Mouse (Mus musculus) megakaryocyte, embryonic 14.5 days (primary cell): ENCODE measurements around the gene Notch1. TPM values are rescaled to one million over a fixed set of nuclear protein-coding genes. Genes with fewer than 3 reads are reported as not detected.
A peak's percentile ranks its signal among the peaks of the same experiment; 100 is the strongest.

ENCODE experiments used
- H3K27me3 ChIP-seq: replicated peaks from 2 replicates; pipeline ENCODE3; 2012; ENCODE audit warnings: inconsistent platforms
- H3K36me3 ChIP-seq: replicated peaks from 2 replicates; pipeline ENCODE3; 2012; ENCODE audit warnings: low read length, inconsistent platforms, mixed read lengths
- H3K4me1 ChIP-seq: 2 replicates; pipeline ENCODE4 v1.6.1; 2012; ENCODE audit warnings: inconsistent platforms
- H3K4me3 ChIP-seq: replicated peaks from 2 replicates; pipeline ENCODE3; 2012; ENCODE audit warnings: moderate library complexity, mild to moderate bottlenecking, inconsistent platforms
- H3K9me3 ChIP-seq: 2 replicates; pipeline ENCODE4 v1.6.1; 2012; ENCODE audit warnings: inconsistent platforms
- FLI1 ChIP-seq: IDR thresholded peaks from 2 replicates; pipeline ENCODE4 v1.6.1; 2012; ENCODE audit warnings: low read length, inconsistent platforms, mixed read lengths
- GATA1 ChIP-seq: IDR thresholded peaks from 3 replicates; pipeline ENCODE4 v1.6.1; 2012; ENCODE audit warnings: mixed read lengths, low read length, inconsistent platforms, borderline replicate concordance
- polyA plus RNA-seq: library from polyadenylated mRNA; stranded (reverse); fragments of >175 nt; gene quantifications from 2 replicates; pipeline ENCODE4 v1.2.3, GENCODE M21; 2012; ENCODE audit warnings: low replicate concordance; ENCODE audit not compliant: insufficient read depth

The Notch1 gene
- polyA plus RNA-seq, 1 experiment, result 4.2 TPM

GRCm38 (mm10) chr2:26418120-26418519 lies 98.3 kb downstream of the Notch1 start:
- H3K27me3 ChIP-seq, result no peaks in the 10 kb centered on the region
- H3K36me3 ChIP-seq, result peaks cover 99% of the 10 kb centered on the region
- TF ChIP-seq FLI1 (no peak), GATA1 (no peak)
- peaks cover 4% of the 10 kb centered on the region; the same call in 1 of the 2 replicates for H3K4me1 ChIP-seq
- no peak overlapping the region for H3K4me3 ChIP-seq
- no peaks in the 10 kb centered on the region for H3K9me3 ChIP-seq

GRCm38 (mm10) chr2:26417066-26417465 lies 99.4 kb downstream of the Notch1 start:
- peaks cover 99% of the 10 kb centered on the region for H3K36me3 ChIP-seq
- no peaks in the 10 kb centered on the region for H3K9me3 ChIP-seq
- TF ChIP-seq FLI1 (no peak), GATA1 (no peak)
- H3K4me1 ChIP-seq, result peaks cover 4% of the 10 kb centered on the region; the same call in 1 of the 2 replicates
- no peaks in the 10 kb centered on the region for H3K27me3 ChIP-seq
- no peak overlapping the region for H3K4me3 ChIP-seq

DNA sequence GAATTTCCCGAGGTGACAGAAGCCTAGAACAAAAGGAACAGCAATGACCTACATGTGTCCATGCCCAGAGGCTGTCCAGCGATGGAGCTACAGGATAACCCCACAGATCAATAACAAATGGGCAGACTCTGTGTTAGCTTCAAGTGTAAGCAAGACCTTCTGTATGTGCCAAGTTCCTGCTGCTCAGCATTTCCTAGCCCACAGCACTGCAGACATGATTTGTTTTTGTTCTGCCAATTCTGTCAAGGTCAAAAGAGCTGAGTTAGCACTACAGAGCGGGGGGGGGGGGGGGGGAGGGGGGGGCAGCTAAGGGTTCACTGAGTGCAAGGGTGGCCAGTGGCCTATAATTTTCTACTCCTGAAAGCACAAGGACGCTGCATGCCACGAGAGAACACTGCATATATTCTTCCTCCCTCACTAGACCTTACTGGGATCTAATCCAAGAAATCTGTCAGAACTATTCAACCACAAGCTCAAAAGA lies 105.5 kb downstream of the Notch1 start:
- no peak overlapping the region for H3K4me3 ChIP-seq
- no peak for TF ChIP-seq GATA1
- TF ChIP-seq FLI1, result no peak
- H3K9me3 ChIP-seq, result no peaks in the 10 kb centered on the region

GRCm38 (mm10) chr2:26410091-26410490 lies 106.4 kb downstream of the Notch1 start:
- Histone ChIP-seq H3K27me3 (no peaks in the 10 kb centered on the region), H3K4me3 (no peak overlapping the region), H3K36me3 (peaks cover 84% of the 10 kb centered on the region), H3K4me1 (peaks cover 58% of the 10 kb centered on the region), H3K9me3 (no peaks in the 10 kb centered on the region)
- TF ChIP-seq FLI1 (no peak), GATA1 (no peak)

More for the DNA sequence above, 105.5 kb downstream of the Notch1 start:
- Histone ChIP-seq H3K27me3 (no peaks in the 10 kb centered on the region), H3K4me1 (peaks cover 49% of the 10 kb centered on the region), H3K36me3 (peaks cover 84% of the 10 kb centered on the region)

DNA sequence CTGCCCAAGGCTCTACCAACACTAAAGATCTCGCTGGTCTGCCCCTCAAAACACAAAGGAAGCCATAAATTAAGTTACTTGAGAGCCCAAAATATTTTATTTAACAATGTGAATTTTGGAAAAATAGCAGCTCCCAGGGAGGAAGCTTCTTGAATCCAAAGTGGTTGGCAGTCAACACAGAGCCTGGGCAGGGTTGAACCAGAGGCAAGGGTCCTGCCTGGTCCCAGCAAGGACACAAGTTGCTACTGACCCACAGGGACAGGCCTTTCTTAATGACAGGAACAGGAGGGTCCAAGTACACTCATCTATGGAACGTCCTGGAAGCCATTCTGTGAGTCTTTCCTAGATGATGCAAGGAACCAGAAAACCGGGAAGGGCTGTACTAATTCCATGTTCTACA lies 107.1 kb downstream of the Notch1 start:
- Histone ChIP-seq H3K9me3 (no peaks in the 10 kb centered on the region), H3K27me3 (no peaks in the 10 kb centered on the region), H3K4me1 (peaks cover 65% of the 10 kb centered on the region), H3K4me3 (peak overlapping the region; percentile 98), H3K36me3 (peaks cover 84% of the 10 kb centered on the region)
- TF ChIP-seq FLI1, result no peak

DNA sequence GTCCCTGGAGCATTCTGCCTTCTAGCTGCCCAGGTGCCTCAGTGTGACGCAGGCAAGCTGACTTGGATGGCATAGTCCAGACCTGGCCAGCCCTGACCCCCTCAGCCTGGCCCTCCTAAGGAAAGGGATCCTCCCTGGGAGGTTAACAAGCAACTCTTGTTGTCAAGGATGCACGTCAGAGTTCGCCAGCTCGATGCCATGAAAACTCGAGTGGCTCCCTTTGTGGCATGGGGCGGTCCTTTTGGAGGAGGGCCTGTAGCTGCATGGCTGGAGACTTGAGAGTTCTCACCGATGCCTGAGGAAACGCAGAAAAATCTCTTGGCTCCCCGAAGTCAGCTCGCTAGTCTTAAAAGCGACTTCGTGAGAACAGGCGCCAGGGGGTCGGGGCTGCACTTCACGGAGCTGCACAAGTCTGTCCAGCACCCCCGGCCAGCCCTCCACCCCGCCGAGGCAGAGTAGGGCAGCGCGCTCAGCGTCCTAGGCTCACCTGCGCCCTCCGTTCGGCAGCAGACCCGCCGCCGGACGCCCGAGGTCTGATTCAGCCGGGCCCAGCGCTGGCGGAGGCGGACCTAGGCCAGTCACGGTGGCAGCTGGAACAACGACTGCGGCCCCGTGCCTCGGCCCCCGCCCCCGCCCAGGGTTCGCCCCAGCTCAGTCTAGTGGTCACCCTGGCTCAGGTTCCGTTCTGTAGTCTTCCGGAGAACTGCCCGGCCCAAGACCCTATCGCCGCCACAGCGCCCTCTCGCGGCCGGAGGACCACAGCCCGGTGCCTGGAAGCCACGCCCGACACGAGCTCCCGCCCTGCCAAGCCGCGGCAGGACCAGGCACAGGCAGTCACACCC lies 107.7 kb downstream of the Notch1 start, which contains the start of gene Inpp5e:
Inpp5e (minus strand) TSS at position 689 of the 842 bp plus-strand sequence.
- Histone ChIP-seq H3K27me3 (no peaks in the 10 kb centered on the region), H3K9me3 (no peaks in the 10 kb centered on the region), H3K4me1 (peaks cover 62% of the 10 kb centered on the region), H3K36me3 (peaks cover 78% of the 10 kb centered on the region), H3K4me3 (peak within 1 kb of the TSS; percentile 98)
- TF ChIP-seq GATA1 (no peak), FLI1 (no peak)

Other genes with a start within 250 kb of the Notch1 start
- gene Ccdc187, start 222.1 kb downstream of the Notch1 start, polyA plus RNA-seq, result not detected in 2 replicates
- 39.8 and 114 TPM in 2 replicates for gene Gpsm1, start 201.1 kb downstream of the Notch1 start, polyA plus RNA-seq
- gene Dnlz, start 164.6 kb downstream of the Notch1 start, polyA plus RNA-seq, result 34.4 and 35.3 TPM in 2 replicates
- gene Card9, start 155.7 kb downstream of the Notch1 start, polyA plus RNA-seq, result 29.8 and 81.2 TPM in 2 replicates
- 15.8 and 18.0 TPM in 2 replicates for gene Snapc4, start 136.0 kb downstream of the Notch1 start, polyA plus RNA-seq
- 10.0 and 30.9 TPM in 2 replicates for gene Entr1, start 127.3 kb downstream of the Notch1 start, polyA plus RNA-seq
- gene Pmpca, start 127.3 kb downstream of the Notch1 start, polyA plus RNA-seq, result 110 and 172 TPM in 2 replicates
- 6.3 and 18.1 TPM in 2 replicates for gene Inpp5e, start 107.5 kb downstream of the Notch1 start, polyA plus RNA-seq
- gene Sec16a, start 71.4 kb downstream of the Notch1 start, polyA plus RNA-seq, result 7.6 and 26.1 TPM in 2 replicates
- 19.7 and 90.5 TPM in 2 replicates for gene Egfl7, start 63.4 kb upstream of the Notch1 start, polyA plus RNA-seq
- gene Gm20532, start 70.0 kb upstream of the Notch1 start, polyA plus RNA-seq, result not detected in 2 replicates
- gene Agpat2, start 87.8 kb upstream of the Notch1 start, polyA plus RNA-seq, result 34.1 and 41.8 TPM in 2 replicates
- 1.2 TPM in 1 of 2 replicates, not detected in the other for gene Fam69b, start 111.8 kb upstream of the Notch1 start, polyA plus RNA-seq
- not detected in 2 replicates for gene Lcn4, start 154.6 kb upstream of the Notch1 start, polyA plus RNA-seq